Mouse (Mus musculus): ENCODE results near the gene Map3k12.

Gene Map3k12

DNA sequence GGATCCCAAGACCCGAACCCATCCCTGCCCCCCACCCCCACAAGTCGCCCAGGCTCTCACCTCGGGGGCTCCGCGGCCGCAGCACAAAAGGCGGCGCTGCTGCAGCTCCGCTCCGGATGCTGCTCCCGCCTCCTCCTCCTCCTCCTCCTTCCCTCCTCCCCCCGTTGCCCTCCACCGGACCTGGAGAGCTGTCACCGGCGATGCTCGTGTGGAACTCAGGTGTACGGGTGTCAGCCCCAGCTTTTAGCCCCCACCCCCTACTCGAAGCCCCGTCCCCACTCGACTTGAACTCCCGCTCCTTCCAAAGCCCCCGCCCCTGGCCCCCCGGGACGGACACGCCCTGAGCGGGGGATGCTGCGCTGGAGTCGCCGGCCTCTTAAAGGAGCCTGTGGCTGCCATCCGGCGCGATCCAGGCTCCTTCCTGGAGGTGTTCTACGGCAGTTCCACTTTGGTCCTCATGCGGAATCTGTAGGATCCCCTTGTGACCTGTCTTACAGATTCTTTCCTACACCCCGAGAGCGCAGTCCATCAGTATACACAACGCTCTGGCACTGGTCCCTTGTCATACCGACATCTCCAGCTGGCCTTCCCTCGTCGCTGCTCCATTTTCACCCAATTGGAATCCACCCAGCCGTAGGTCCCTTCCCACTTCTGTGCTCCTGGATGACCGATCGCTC is at the start of gene Map3k12:
Gene Map3k12 (minus strand): TSS at position 337 of the 677 bp plus-strand sequence.
- DNase-seq (ENCODE audit: low read depth, low spot score), result no peak

DNA sequence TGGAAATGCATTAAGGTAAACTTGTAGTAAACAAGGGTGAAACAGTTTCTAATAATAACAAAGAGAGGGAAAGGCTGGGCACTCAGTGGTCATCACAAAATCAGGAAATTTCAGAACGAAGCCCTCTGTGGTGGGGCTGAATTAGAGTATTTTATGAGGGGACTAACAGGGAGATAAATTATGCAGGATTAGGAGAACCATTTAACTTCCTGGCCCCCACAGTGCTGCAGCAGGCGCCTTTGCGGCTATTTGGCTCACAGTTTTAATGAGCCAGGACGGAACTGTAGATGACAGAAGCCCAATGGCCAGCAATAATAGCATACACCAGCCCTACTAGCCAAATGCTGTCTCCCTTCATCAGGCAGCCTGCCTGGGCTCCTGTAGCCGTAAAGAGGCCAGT is 46.8 kb upstream of the Map3k12 start:
- no peak for DNase-seq (ENCODE audit: low read depth, low spot score)

DNA sequence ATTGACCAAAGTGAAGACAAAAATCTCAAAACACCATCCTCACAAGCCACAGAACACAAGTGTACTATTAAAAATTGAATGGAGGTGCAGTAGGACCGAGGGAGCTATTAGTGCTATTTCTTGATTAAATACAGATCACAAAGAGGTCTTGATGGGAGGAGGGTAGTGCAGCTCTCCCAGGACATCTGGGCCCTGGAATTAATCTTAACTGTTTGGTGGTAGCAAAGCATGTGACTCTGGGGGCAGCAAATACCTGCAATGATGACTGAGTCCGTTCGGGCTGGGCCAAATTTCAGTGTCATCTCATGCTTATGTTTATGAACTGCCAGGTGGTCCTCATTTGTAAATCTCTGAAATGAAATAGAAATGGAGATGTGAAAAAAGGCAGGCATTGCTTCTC is 46.2 kb upstream of the Map3k12 start:
- no peak for DNase-seq (ENCODE audit: low read depth, low spot score)

DNA sequence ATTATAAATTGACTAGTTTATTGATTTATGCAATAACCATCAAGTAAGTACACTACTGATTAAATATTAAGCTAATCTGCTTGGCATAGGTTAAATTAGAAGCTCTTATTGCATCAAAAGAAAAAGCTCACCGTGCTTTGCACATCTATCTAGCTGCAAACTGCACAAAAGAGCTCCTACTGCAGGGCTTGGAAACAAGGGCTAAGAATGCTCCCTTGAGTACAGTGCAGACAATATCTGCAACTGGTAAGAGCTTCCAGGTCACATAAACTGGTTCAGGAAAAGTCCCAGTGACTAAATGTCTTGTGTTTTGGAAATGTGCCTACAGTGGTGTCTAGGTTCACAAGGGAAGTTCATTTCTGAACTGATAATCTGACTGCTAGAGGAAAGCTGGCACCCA is 45.6 kb upstream of the Map3k12 start:
- DNase-seq (ENCODE audit: low read depth, low spot score), result no peak

DNA sequence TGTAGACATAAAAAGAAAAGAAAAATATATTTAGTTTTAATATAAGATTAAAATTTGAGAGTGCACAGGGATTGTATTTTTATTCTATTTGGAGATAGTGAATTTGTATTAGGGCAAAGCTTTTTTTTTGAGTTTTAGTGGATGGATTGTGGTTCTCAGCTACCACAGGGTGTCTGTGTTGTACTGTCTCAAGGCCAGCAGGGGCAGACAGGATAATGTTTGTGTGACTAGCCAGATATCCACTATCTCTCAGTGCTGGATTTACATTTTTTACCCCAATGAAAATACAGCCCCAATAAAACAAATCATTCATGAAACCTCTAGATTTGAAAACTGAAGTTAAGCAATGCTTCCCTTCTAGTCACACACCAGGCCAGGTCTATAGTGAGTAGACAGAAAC is 40.7 kb upstream of the Map3k12 start:
- no peak for DNase-seq (ENCODE audit: low read depth, low spot score)

DNA sequence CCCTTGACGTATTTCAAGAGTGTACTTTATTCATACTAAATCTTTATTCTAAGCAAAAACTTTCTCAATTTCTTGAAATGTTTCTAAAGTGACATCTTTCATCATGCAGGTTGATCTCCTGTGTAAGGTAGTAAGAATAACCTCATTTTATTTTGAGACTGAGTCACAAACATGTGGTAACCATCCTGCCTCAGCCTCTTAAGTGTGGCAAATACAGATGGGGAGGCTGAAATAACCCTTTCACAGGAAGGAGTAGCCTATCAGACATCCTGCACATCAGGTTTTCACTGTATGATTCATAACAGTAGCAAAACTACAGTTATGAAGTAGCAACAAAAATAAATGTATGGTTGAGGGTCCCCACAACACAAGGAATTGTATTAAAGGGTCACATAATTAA is 38.7 kb upstream of the Map3k12 start:
- DNase-seq (ENCODE audit: low read depth, low spot score), result no peak

DNA sequence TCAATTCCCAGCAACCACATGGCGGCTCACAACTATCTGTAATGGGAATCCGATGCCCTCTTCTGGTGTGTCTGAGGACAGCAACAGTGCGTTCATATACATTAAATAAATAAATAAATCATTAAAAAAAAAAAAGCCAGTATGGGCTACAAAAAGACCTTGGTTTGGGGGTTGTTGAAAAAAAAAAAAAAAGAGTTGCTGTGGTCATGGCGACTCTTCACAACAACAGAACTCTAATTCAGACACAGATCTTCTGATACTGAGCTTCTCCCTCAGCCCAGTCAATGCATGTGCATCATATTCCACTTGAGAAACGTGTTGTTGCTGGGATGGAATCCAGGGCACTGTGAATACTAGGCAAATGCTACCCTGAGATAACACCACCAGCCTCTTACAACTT is 35.7 kb upstream of the Map3k12 start:
- DNase-seq (ENCODE audit: low read depth, low spot score), result no peak

DNA sequence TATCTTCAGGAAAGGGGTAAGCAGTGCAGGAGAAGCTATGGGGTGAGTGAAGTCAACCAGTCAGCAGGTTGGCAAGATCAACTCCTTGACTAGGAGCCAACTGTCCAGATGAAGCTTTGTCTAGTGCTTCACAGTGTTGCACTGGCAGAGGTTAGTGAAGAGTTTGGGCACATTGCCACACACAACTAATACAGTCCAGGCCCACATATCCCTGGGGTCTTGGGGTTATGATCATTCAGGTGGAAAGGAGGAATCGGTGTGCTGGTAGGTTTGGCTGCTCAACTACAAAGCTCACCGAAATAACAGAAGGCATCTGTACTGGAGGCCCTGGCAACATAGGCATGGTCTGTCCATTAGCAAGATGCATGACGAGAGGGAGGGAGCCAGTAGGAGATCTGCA is 30.6 kb upstream of the Map3k12 start:
- no peak for DNase-seq (ENCODE audit: low read depth, low spot score)

DNA sequence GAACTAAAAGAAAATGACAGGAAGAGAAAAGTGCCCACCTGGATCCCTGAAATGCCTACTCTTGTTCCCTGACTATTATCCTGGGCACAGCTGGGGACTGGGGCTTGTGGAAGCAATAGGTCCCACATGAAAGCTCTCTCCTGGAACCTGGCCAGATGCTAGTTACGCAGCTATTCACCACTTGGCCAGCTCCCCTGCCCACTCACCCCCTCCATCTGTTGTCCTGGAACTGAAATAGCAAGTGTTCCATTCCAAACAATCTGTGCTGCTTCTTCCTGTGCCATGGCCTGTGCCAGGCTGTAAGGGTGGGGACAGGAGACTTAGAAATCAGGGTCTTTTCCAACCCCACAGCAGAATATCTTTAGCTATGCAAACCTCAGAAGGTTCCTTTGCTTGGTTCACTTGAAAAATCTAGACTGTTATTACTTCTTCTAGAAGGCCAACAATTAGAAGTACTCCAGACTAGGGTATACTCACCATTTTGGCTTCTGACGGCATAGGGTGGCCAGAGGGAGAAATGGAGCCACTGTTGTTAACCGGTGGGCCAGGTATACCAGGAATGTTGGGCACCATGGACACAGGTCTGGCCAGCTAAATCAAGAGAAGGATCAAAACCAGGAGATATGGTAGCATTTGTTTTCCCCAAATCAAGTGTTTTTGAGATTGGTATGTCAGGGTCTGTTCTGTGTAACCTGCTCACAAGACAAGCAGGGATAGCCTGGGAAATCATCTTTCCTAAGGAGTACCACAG is 30.0 kb upstream of the Map3k12 start:
- peak; percentile 67 for DNase-seq (ENCODE audit: low read depth, low spot score)

DNA sequence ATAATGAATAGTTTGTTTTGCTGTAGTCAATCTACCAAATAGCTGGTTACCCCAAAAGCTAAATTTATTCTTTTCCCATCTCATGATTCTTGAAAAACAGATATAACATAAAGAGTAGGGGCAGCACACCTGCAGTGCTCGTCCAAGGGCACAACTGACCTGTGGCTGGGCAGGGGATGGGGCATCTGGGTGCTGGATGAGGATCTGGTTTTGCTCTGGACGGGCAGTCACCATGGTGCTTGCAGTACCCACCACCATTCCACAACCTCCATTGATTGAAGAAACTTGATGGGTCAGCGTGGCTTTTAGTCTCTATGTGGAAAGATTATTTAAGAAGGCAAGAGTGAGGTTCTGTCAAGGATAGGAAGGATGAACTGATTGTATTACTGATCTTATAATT is 29.4 kb upstream of the Map3k12 start:
- DNase-seq (ENCODE audit: low read depth, low spot score), result no peak

DNA sequence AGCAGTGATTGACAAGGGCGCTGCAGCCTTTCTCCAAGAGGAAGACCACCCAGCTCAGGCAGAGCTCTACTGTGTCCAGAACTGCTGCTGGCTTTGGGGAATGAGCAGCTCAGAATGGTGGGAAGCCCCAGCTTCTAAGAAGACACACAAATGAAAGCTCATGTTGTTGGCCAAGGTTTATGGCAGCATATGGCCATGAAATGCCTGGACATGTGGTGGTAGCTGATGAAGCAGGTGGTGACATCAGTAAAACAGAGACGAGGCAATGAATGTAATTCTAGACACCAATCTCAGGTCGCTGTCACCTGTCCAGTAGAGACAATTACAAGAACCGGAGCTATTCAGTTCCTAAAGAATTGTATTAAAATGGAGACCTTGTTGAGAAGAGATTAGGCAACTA is 27.9 kb upstream of the Map3k12 start:
- no peak for DNase-seq (ENCODE audit: low read depth, low spot score)

DNA sequence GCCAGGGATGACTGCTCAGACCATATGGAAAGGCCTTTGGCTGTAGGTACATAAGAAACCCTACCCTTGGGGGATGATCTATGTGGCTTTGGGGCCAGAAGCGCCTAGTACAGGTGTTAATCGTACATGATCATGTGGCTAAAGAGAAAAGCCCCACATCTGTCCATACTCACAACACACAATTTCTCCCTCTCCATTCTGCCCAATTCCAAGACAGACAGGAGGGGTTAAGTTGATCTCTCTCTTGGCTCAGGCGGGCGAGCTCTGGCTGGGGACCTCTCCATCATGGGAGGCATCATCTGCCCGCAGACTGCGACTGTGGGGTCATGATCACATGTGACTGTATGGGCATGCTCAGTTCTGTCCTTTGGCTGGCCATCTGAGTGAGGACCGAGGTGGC is 17.1 kb upstream of the Map3k12 start:
- DNase-seq (ENCODE audit: low read depth, low spot score), result no peak

DNA sequence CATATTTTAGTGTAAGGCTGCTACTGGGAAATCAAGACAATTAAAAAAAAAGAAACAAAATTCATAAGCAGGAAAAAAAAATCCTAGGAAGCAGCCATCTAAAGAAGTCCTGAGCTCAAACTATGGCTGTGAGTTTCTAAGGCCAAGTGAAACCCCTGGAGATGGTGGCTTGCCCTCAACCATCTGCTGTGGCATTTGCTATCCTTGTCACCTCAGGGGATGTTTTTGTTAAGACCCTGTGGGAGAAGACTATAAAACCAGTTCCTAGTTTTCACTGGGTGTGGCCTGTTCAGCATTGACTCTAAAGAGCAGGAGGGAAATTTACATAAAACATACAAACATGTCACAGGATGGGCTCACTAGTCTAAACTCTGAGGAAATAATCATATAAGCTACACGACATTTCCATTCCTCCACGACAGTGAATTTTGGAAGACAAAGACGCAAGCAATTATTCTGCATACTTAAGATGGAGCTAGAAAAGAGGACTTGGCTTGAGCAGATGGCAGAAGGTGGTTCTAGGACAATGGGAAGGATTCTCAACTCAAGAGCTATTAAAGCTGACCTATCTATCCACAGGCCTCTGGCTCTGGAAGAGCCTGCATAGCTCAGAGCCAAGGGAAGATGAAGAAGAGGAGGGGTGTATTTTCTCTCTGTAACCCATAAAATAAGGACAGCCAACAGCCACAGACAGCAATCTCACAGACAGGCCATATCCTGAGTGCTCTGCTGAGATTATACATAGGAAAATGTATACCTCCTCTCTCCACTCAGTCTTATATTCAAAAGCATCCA is 15.4 kb upstream of the Map3k12 start:
- DNase-seq (ENCODE audit: low read depth, low spot score), result no peak

DNA sequence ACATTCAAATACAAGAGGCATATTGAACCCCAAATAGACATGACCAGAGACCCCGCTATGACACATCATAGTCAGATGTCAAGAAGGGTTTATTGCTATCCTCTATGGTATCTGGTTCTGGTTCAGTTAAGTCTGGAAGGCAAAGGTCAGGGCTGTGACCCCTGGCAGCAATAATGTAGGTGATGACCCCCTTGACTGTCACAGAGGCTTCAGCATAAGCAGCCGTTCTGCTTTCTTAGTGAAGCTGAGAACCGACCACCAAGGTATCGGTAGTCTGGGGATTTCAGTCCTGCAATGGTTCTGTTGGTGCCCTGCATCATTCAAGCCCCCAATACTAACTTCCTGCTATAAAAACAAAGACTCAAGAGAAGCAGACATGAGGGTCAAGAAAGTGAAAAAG is 14.7 kb upstream of the Map3k12 start:
- no peak for DNase-seq (ENCODE audit: low read depth, low spot score)

DNA sequence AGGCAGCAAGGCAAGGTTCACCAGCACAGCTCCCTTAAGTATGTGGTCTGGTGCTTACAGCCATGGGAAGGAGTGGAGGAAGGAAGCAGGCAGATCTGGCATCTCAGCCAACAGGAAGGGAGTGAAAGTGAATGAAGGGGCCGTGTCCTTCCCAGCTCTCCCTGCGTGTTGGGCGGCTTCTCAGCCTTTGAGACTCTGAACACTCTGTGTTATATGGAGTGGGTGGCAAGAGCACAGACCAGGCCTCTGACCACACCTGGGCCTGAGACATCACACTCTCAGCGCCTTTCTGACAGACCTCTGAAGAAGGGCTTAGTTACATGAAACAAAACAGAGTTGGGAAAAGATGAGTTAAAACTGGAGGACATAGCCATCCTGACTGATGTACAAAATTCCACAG is 13.7 kb upstream of the Map3k12 start:
- no peak for DNase-seq (ENCODE audit: low read depth, low spot score)

DNA sequence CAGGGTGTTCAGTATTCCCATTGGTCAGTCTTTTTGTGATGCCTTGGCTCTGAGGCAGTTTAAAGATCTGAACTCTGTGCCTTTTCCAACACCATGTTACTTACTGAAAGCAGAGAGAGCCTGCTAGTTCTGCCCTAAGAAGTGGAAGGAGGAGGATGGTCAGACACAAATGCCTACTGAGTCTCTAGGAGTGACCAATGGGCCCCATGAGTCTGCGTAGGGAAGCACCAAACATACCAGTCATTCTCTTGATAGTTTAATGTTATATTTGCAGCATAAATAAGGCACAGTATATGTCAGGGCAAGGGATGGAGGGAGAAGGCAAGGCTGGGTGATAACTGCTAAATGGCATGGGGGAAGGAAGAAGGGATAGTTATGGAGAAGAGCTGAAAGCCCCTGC is 11.5 kb upstream of the Map3k12 start:
- DNase-seq (ENCODE audit: low read depth, low spot score), result no peak

DNA sequence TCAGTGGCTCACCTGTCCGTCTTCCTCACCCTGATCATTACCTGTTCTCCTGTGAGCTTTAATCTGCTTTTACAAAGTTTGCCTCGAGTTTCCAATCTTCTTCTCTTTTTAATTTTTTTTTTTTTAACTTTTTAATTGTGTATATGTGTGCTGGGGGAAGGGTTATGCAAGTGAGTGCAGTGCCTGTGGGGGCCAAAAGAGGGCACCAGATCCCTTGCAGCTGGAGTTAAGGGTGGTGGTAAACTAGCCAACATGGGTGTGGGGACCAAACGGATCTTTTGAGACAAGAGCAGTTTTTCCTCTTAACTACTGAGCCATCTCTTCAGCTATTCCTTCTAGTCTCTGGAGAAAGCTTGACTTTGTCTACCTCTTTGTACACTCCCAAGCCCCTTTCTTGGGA is 11.1 kb upstream of the Map3k12 start:
- no peak for DNase-seq (ENCODE audit: low read depth, low spot score)

DNA sequence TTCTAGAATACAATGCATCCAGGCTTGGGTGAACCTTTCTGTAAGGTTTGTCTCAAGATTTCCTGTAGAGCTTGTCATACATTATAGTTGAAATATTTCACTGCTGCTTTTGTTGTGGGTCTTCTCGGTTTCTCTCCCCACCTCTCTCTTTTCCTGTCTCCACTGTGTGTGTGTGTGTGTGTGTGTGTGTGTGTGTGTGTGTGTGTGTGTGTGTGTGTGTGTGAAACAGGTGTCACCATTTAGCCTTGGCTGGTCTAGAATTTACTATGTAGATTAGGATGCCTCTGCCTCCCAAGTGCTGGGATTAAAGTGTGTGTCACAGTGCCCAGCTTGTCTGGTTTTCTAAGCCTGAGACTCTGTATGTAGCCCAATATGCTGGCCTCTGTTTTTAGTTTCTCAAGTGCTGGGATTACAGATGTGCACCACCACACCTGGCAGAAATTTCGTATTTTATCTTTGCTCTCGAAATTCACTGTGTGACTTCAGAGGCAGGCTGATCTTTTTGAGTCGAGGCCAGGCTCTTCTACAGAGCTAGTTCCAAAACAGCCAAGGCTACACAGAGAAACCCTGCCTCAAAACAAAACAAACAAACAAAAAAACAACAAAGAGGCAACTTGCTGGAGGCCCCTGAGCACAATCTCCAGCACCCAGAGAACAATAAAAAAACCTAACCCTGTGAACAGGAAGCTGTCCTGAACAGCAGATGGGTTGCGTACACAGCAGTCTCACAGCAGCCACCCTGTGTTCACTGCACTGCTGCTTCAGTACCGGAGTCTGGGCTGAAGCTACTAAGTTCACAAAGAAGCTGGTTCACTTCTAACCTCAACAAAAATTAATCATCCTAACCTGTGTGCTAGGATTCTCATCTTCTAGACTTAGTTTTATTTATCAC is 9.5 kb upstream of the Map3k12 start:
- no peak for DNase-seq (ENCODE audit: low read depth, low spot score)

DNA sequence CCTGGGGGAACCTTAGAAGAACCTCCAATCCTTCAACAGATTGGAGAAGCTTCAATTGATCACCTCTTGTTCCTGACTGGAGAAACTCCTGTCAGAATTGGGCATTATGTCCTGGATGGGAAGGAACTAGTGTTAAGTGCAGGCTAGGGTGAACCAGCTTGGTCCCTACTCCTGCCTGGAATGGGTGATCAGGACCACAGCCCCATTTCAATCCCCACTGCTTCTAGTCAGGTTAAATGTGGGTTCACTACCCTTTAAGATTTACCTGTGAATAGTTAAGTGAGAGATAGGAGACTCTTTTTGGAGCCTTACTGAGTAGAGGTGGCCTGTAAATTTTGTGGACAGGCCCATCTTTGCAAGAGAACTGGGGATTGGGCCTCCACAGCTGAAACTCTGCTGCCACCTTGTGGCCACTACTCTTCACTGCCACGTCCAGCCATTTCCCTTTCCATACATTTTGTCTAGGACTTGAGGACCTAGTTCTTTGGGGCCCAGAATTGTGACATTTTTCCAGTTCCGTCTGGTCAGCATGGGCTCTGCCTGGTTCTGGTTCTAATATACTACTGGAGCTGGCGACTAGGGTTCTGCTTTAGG is 8.1 kb upstream of the Map3k12 start, which contains the start of gene Npff:
Gene Npff (minus strand): TSS at position 51 of the 594 bp plus-strand sequence.
- DNase-seq (ENCODE audit: low read depth, low spot score), result no peak

DNA sequence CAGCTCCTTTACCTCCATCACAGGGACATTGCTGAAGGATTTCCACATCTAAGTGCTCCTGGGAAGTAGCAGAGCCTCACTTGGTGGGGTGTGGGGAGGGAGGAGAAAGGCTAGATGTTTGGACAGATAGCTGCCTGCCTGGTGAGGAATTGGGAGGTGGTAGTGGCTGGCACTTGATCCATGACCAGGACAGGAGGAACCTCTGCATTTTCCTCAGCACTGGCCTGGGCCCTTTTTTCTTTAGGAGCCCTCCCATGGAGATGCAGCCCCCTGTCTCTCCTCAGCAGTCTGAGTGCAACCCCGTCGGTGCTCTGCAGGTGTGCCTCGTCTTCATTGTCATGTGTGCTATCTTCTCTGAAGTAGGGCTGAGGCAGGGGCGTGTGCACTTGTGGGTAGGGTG is 4.6 kb upstream of the Map3k12 start:
- DNase-seq (ENCODE audit: low read depth, low spot score), result no peak

DNA sequence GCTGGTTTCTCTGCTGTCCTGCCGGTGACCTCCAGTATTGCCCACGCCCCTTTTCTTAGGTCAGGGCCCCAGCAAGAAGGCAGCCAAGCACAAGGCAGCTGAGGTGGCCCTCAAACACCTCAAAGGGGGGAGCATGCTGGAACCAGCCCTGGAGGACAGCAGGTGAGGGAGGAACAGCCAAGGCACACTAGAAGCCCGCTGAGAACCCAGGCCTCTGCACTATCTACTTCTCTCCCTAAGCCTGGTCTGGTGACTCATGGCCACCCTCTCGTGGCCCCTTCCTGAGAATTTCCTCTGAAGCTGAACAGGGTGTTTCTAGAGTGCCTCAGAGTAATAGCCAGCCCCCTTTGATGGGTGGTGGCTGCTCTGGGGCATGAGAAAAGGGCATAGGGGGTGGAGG is 3.6 kb upstream of the Map3k12 start:
- DNase-seq (ENCODE audit: low read depth, low spot score), result no peak
